Mouse (Mus musculus) ES-E14 (cell line): ENCODE data around the gene Trappc10.

Experiments used
- ZC3H11A ChIP-seq: IDR thresholded peaks from 2 replicates; pipeline ENCODE4 v1.6.1; 2012; ENCODE audit warnings: low read depth, mild to moderate bottlenecking, inconsistent platforms, low read length, borderline replicate concordance
- ZNF384 ChIP-seq: IDR thresholded peaks from 2 replicates; pipeline ENCODE4 v1.6.1; 2012; ENCODE audit warnings: low read depth, low read length, inconsistent platforms

DNA sequence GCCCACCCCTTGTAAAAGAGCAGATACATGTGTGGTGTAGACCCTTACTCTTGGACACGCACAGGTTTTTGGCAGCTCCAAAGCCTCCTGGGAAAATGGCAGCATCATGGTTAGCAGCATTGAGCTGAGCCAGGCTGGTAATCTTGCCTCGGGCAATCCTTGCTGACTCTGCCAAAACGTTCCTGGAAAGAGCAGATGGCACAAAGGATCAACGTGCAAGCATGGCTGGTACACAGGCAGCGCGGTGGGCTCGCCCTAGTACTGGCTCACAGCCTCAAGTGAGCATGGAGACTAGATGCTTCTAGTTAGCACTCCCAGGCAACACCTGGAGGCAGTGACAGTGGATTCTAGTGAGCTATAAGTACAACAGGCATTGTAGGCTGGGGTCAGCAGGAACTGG is 77.1 kb downstream of the Trappc10 start:
- TF ChIP-seq ZNF384 (no peak), ZC3H11A (no peak)
